Comparison of ENCODE assay signal across 12 mouse cellular contexts in genomic region chr7:100500276-100500977, GRCm38 (mm10). TPM values are rescaled to one million over a fixed set of nuclear protein-coding genes. Genes with fewer than 3 reads are reported as not detected.
DNase-seq lines count a peak whose midpoint lies in the region; ATAC-seq lines count a peak whose summit lies in the region.
"Had no signal": no experiment of that assay in that cellular context is flagged by ENCODE, and none has a peak within 500 bp of the region (broad histone marks: within the 10 kb centered on the region; RNA-seq: fewer than 3 reads in every experiment).

No protein-coding gene starts in this region.

- H3K27me3 ChIP-seq in embryonic facial prominence, embryonic 13.5 days: no peaks in the 10 kb centered on the region
- no peaks in the 10 kb centered on the region for H3K27me3 ChIP-seq in embryonic facial prominence, embryonic 10.5 days (replicated peaks; ENCODE audit: low read depth, poor library complexity, severe bottlenecking)
- no peaks in the 10 kb centered on the region for H3K27me3 ChIP-seq in limb, embryonic 10.5 days (ENCODE audit: low read depth, poor library complexity, severe bottlenecking)
- H3K27me3 ChIP-seq in hindbrain, embryonic 12.5 days: no peaks in the 10 kb centered on the region
- H3K27me3 ChIP-seq: hindbrain, embryonic 15.5 days had no signal

- H3K36me3 ChIP-seq in embryonic facial prominence, embryonic 13.5 days: peaks cover 36% of the 10 kb centered on the region
- H3K36me3 ChIP-seq in embryonic facial prominence, embryonic 10.5 days (replicated peaks): peaks cover 41% of the 10 kb centered on the region
- H3K36me3 ChIP-seq in limb, embryonic 10.5 days: peaks cover 42% of the 10 kb centered on the region
- peaks cover 15% of the 10 kb centered on the region; the same call in 1 of the 2 replicates for H3K36me3 ChIP-seq in hindbrain, embryonic 12.5 days
- H3K36me3 ChIP-seq: hindbrain, embryonic 15.5 days had no signal

- no peak for ATAC-seq in embryonic facial prominence, embryonic 13.5 days (ENCODE audit: insufficient number of reproducible peaks, insufficient read depth, low FRiP score, low TSS enrichment, low read depth)
- no peak for ATAC-seq in hindbrain, embryonic 12.5 days (ENCODE audit: low FRiP score)

- H3K4me2 ChIP-seq in embryonic facial prominence, embryonic 13.5 days: no peak overlapping the region
- H3K4me2 ChIP-seq in hindbrain, embryonic 12.5 days (replicated peaks): no peak overlapping the region
- H3K4me2 ChIP-seq: hindbrain, embryonic 15.5 days had no signal

- no peak overlapping the region for H3K9ac ChIP-seq in embryonic facial prominence, embryonic 13.5 days
- H3K9ac ChIP-seq in hindbrain, embryonic 12.5 days: no peak overlapping the region
- H3K9ac ChIP-seq: hindbrain, embryonic 15.5 days had no signal

- WGBS in embryonic facial prominence, embryonic 13.5 days: 74% methylated on average over 16 of the region's 16 CpGs
- 76% methylated on average over 16 of the region's 16 CpGs for WGBS in embryonic facial prominence, embryonic 10.5 days
- 79% methylated on average over 16 of the region's 16 CpGs for WGBS in limb, embryonic 10.5 days
- WGBS in hindbrain, embryonic 12.5 days: 68% methylated on average over 16 of the region's 16 CpGs

- H3K9me3 ChIP-seq in embryonic facial prominence, embryonic 13.5 days: no peaks in the 10 kb centered on the region
- no peaks in the 10 kb centered on the region for H3K9me3 ChIP-seq in embryonic facial prominence, embryonic 10.5 days
- H3K9me3 ChIP-seq in limb, embryonic 10.5 days (replicated peaks): no peaks in the 10 kb centered on the region
- H3K9me3 ChIP-seq in hindbrain, embryonic 12.5 days (replicated peaks): no peaks in the 10 kb centered on the region
- H3K9me3 ChIP-seq: hindbrain, embryonic 15.5 days had no signal

- H3K4me3 ChIP-seq in embryonic facial prominence, embryonic 13.5 days: no peak overlapping the region
- no peak overlapping the region for H3K4me3 ChIP-seq in embryonic facial prominence, embryonic 10.5 days
- H3K4me3 ChIP-seq in limb, embryonic 10.5 days: no peak overlapping the region
- H3K4me3 ChIP-seq in hindbrain, embryonic 12.5 days: no peak overlapping the region
- H3K4me3 ChIP-seq: hindbrain, embryonic 15.5 days had no signal

- peaks cover 17% of the 10 kb centered on the region for H3K4me1 ChIP-seq in embryonic facial prominence, embryonic 13.5 days
- H3K4me1 ChIP-seq in embryonic facial prominence, embryonic 10.5 days: peaks cover 37% of the 10 kb centered on the region
- H3K4me1 ChIP-seq in limb, embryonic 10.5 days: peaks cover 29% of the 10 kb centered on the region
- H3K4me1 ChIP-seq in hindbrain, embryonic 12.5 days: peaks cover 10% of the 10 kb centered on the region

- H3K27ac ChIP-seq in embryonic facial prominence, embryonic 13.5 days: peak overlapping the region; percentile 1; the same call in 1 of the 2 replicates
- H3K27ac ChIP-seq in embryonic facial prominence, embryonic 10.5 days (replicated peaks): no peak overlapping the region; the same call in 1 of the 2 replicates
- peak overlapping the region; percentile 21; the same call in 1 of the 2 replicates for H3K27ac ChIP-seq in limb, embryonic 10.5 days
- no peak overlapping the region for H3K27ac ChIP-seq in hindbrain, embryonic 12.5 days
- H3K27ac ChIP-seq: hindbrain, embryonic 15.5 days had no signal

- DNase-seq in embryonic facial prominence, embryonic 10.5 days (ENCODE audit: low spot score): no peak
- peak; percentile 79 for DNase-seq in testis, postnatal 10 days (ENCODE audit: low spot score)
- DNase-seq in testis, postnatal 14 days (ENCODE audit: low spot score): no peak
- DNase-seq in limb, embryonic 10.5 days (ENCODE audit: low spot score): no peak
- peak; percentile 53 to 79 for DNase-seq in spleen, postnatal 4 days (ENCODE audit: low spot score in 2 of 2)
- no peak for DNase-seq in cerebellum, postnatal 4 days (ENCODE audit: low spot score in 2 of 2)
- DNase-seq: cerebellum, postnatal 36 days; left cerebral cortex, postnatal 4 days; right cerebral cortex, postnatal 25 days had no signal

RNA-seq across cellular contexts. Expression of gene Ucp2, which starts 7.3 kb away (rescaled TPM):
- 159 and 170 TPM in 2 replicates for polyA plus RNA-seq in embryonic facial prominence, embryonic 13.5 days (2015; fragmentation: Nextera tagmentation; extraction: Ambion mirVana)
- polyA plus RNA-seq in embryonic facial prominence, embryonic 10.5 days (2016; fragmentation: Nextera tagmentation; extraction: Ambion mirVana): 101 and 105 TPM in 2 replicates
- polyA plus RNA-seq in limb, embryonic 10.5 days (2016; fragmentation: Nextera tagmentation; extraction: Ambion mirVana): 98.8 and 126 TPM in 2 replicates
- 123 and 130 TPM in 2 replicates for polyA plus RNA-seq in hindbrain, embryonic 12.5 days (2016; fragmentation: Nextera tagmentation; extraction: Ambion mirVana)

RNA-seq across cellular contexts. Expression of gene Dnajb13, which starts 14.3 kb away (rescaled TPM):
- polyA plus RNA-seq in embryonic facial prominence, embryonic 13.5 days (2015; fragmentation: Nextera tagmentation; extraction: Ambion mirVana): 0.18 and 0.26 TPM in 2 replicates
- polyA plus RNA-seq in embryonic facial prominence, embryonic 10.5 days (2016; fragmentation: Nextera tagmentation; extraction: Ambion mirVana): 0.27 and 0.38 TPM in 2 replicates
- 0.13 and 0.24 TPM in 2 replicates for polyA plus RNA-seq in limb, embryonic 10.5 days (2016; fragmentation: Nextera tagmentation; extraction: Ambion mirVana)
- polyA plus RNA-seq in hindbrain, embryonic 12.5 days (2016; fragmentation: Nextera tagmentation; extraction: Ambion mirVana): 5.0 and 8.2 TPM in 2 replicates

RNA-seq across cellular contexts. Expression of gene Ucp3, which starts 27.6 kb away (rescaled TPM):
- not detected in 2 replicates for polyA plus RNA-seq in embryonic facial prominence, embryonic 13.5 days (2015; fragmentation: Nextera tagmentation; extraction: Ambion mirVana)
- 0.11 TPM in 1 of 2 replicates, not detected in the other for polyA plus RNA-seq in embryonic facial prominence, embryonic 10.5 days (2016; fragmentation: Nextera tagmentation; extraction: Ambion mirVana)
- polyA plus RNA-seq in limb, embryonic 10.5 days (2016; fragmentation: Nextera tagmentation; extraction: Ambion mirVana): not detected in 2 replicates
- polyA plus RNA-seq in hindbrain, embryonic 12.5 days (2016; fragmentation: Nextera tagmentation; extraction: Ambion mirVana): not detected in 2 replicates
- polyA plus RNA-seq: hindbrain, embryonic 15.5 days had no signal

RNA-seq across cellular contexts. Expression of gene Coa4, which starts 36.4 kb away (rescaled TPM):
- 17.6 and 18.8 TPM in 2 replicates for polyA plus RNA-seq in embryonic facial prominence, embryonic 13.5 days (2015; fragmentation: Nextera tagmentation; extraction: Ambion mirVana)
- 17.8 and 19.3 TPM in 2 replicates for polyA plus RNA-seq in embryonic facial prominence, embryonic 10.5 days (2016; fragmentation: Nextera tagmentation; extraction: Ambion mirVana)
- polyA plus RNA-seq in limb, embryonic 10.5 days (2016; fragmentation: Nextera tagmentation; extraction: Ambion mirVana): 19.3 and 21.3 TPM in 2 replicates
- 13.4 and 15.6 TPM in 2 replicates for polyA plus RNA-seq in hindbrain, embryonic 12.5 days (2016; fragmentation: Nextera tagmentation; extraction: Ambion mirVana)

Comparison
In these comparisons a context has a peak if more than half of its experiments do, and no peak if none do; other contexts are left out.
1. H3K27ac ChIP-seq: peak in embryonic facial prominence, embryonic 13.5 days (single experiment) and limb, embryonic 10.5 days (single experiment); none in embryonic facial prominence, embryonic 10.5 days (single experiment) and hindbrain, embryonic 12.5 days (single experiment).
2. DNase-seq: peak in testis, postnatal 10 days (single experiment) and spleen, postnatal 4 days (2 of 2); none in embryonic facial prominence, embryonic 10.5 days (single experiment), testis, postnatal 14 days (single experiment), limb, embryonic 10.5 days (single experiment) and cerebellum, postnatal 4 days (0 of 2).